Mouse (Mus musculus) lung, postnatal 36 days (tissue): ENCODE results near the gene Cacng5.

Experiments used
- DNase-seq: peaks from one replicate; pipeline ENCODE4 v3.0.0; 2022; ENCODE audit warnings: mixed read lengths

Gene Cacng5

GRCm38 (mm10) chr11:107876840-107877239, 38.0 kb downstream of the Cacng5 start:
- DNase-seq: no peak

- DNase-seq: peak; percentile 46
Measured at GRCm38 (mm10) chr11:107875861-107876494, 38.9 kb downstream of the Cacng5 start.

- no peak for DNase-seq
Measured at GRCm38 (mm10) chr11:107872743-107873142, 42.1 kb downstream of the Cacng5 start.

- DNase-seq: no peak
Measured at GRCm38 (mm10) chr11:107867509-107867908, 47.3 kb downstream of the Cacng5 start.

GRCm38 (mm10) chr11:107865128-107865527, 49.7 kb downstream of the Cacng5 start:
- DNase-seq: peak; percentile 78

- DNase-seq: peak; percentile 85
Measured at GRCm38 (mm10) chr11:107864024-107864423, 50.8 kb downstream of the Cacng5 start.

- no peak for DNase-seq
Measured at GRCm38 (mm10) chr11:107861738-107862137, 53.1 kb downstream of the Cacng5 start.

- no peak for DNase-seq
Measured at GRCm38 (mm10) chr11:107859871-107860270, 55.0 kb downstream of the Cacng5 start.

- DNase-seq: peak; percentile 68
Measured at GRCm38 (mm10) chr11:107859288-107859687, 55.6 kb downstream of the Cacng5 start.

- DNase-seq: peak; percentile 69
Measured at GRCm38 (mm10) chr11:107853088-107853487, 61.8 kb downstream of the Cacng5 start.

GRCm38 (mm10) chr11:107849621-107850020, 65.2 kb downstream of the Cacng5 start:
- DNase-seq: peak; percentile 8

GRCm38 (mm10) chr11:107844175-107844574, 70.7 kb downstream of the Cacng5 start:
- DNase-seq: no peak

- DNase-seq: no peak
Measured at GRCm38 (mm10) chr11:107833351-107834040, 81.4 kb downstream of the Cacng5 start.
